Mouse (Mus musculus) neural tube, embryonic 10.5 days (tissue): ENCODE data around the gene Glycam1.

ENCODE experiments used
- DNase-seq: peaks from one replicate; pipeline ENCODE4 v3.0.0-alpha.2; 2017; ENCODE audit warnings: low spot score; ENCODE audit errors: extremely low spot score

Gene Glycam1

DNA sequence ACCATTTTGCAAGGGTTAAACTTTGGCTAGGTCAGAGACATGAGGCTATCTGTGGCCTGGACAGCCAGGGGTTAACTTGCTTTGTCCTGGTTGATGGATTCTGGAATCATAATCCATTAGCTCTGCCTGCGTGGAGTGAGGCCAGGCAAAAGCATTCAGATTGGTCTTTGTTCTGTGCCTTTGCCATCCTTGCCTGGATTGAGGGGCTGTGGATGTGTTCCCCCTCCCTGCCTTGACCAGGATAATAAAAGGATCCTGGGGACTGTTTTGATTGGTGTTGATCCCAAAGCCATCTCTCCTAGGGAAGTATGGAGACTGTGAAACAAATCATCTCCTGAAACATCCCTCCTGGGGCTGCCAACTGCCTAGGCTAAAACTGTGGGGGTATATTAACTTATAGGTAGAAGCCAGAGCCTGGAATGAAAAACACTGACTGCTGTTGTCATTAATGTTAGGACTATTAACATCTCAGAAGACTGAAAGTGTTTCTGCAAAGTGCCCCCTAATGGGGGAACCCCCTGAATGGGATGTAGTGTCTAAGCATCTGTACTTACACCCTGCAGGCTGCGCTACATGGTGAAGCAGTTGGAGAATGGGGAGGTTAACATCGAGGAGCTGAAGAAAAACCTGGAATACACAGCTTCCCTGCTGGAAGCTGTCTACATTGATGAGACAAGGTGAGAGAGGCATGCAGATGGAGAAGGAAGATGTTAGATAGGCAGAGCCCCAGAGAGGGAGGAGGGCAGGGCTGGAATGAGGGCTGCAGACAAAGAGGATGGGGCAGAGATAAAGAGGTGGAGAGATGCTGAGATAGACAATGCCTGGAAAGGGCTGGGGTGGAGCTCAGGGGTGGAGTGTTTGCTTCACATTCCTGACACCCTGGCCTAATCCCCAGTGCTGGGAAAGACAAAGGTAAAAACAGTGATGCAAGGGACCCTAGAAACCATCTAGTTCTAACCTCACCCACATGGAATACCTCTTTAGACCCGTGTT, 45.2 kb downstream of the Glycam1 start:
- peak; percentile 63 for DNase-seq

DNA sequence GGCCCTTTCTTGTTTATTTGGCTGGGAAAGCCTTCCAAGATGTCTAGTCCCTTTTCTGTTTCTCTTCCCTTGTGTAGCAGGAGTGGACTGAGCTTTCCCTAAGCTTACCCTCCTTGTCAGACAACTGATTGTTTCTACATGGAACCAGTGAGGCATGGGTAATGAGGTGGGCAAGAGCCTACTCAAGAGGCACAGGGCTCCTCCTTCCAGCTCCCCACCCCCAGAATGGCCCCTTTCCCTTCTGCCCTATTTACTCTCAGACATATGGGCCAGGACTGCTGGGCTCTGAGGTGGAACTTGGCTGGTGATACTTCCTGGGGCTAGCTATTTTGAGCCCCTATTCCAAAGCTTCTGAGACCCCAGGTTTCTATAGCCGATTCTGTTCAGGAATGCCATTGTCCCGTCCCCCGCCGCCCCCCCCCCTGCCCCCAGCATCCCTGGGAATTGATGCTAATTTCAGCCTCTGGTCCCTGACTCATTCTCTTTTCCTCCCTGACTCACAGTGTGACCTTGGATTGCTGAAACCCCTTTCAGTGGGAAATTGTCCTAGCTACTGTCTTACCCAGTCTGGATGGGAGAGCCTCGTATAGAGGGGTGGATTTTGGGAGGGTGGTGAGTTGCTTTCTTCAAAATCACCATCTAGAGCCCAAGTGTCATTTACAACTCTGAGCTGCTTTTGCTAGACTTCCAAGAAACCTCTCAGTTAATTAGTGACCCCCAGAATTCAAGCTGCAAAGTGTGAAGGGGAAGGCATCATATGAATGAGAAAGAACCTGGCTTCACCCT, 46.1 kb downstream of the Glycam1 start:
- DNase-seq = peak; percentile 55

DNA sequence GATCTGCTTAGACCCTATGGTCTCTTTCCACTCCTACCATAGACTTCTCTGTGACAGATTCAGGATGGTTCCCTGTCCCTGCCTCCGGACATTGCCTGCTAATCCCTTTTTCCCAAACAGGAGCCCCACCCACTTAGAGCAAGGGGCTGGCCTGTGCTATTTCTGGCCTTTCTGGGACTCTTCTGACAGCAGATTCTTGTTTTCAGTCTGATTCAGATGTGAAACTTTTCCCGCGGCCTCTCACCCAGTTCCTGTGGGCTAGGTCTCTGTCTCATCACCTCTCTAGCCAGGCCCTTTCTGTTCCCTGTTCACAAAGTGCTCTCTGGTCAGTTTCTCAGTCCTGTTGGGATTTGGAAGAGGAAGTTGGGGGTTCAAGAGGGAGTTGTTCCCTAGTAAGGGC, 50.0 kb downstream of the Glycam1 start:
- DNase-seq = no peak

DNA sequence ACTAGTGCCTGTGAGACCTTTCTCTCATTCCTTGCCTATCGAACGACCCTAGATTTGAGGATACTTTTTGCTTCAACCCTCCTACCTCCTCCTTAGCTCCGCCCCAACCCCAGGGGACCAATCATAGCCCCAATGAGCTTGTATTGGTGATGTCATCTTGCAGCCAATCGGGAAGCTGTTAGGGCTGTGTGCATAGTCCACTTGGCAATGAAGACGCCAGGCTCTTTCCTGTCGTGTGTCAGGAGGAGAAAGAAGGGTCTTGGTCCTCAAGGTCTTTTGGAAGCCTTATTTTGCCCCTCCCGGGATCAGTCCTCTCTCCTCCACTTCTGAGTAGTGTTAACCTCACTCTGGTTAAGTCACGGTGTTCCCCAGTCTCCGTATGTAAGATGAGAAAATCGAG, 50.8 kb downstream of the Glycam1 start:
- peak; percentile 81 for DNase-seq

DNA sequence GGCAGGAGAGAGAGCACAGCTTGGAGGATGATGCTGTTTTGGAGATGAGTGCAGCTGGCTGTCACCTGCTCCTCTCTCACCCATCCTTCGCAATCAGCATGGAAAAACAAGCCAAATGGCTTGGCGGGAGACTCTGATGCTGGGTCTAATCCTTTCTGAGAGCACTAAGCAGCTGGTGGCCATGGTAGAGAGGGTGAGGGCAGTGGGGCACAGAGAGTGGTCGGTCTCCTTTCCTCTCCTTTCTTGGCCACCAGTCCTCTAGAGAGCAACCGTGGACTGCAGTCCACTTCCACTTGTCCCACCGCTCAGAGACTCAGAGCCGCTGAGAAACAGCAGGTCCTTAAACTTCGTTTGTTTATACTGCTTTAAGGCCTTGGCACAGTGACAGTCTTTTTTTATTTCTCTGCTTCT, 51.3 kb downstream of the Glycam1 start:
- DNase-seq = no peak
